ENCODE assay signal across 7 mouse cellular contexts in the genomic region with DNA sequence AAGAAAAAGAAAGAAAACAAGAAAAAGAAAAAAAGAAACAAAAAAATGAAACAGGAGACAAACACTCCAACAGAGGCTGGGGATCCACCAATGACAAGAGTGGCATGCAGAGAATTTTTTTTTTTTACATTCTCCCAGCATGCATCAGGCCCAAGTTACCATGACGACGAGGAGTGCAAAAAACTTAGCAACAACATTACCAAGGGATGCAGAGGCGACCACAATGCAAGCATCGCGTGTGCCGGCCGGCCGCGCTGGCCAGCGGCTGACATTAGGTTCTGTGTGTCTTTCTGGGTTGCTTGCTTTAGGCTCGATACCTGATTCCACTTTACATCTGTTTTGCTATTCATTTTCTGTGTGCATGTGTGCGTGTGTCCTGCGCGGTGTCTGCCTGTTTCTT. TPM values are rescaled to one million over a fixed set of nuclear protein-coding genes. Genes with fewer than 3 reads are reported as not detected.
A peak's percentile ranks its signal among the peaks of the same experiment; 100 is the strongest.
DNase-seq lines count a peak whose midpoint lies in the region; ATAC-seq and TF ChIP-seq lines count a peak whose summit lies in the region.

No protein-coding gene starts in this region.

- no peaks in the 10 kb centered on the region for H3K27me3 ChIP-seq in hindbrain, embryonic 10.5 days (ENCODE audit: insufficient read depth, poor library complexity, severe bottlenecking)
- H3K27me3 ChIP-seq in midbrain, embryonic 16.5 days (ENCODE audit: control insufficient read depth, insufficient read depth, low read depth, low read length), result no peaks in the 10 kb centered on the region
- no peaks in the 10 kb centered on the region for H3K27me3 ChIP-seq in heart, adult 2 months (ENCODE audit: control insufficient read depth, insufficient read depth, low read length)

- DNase-seq in CD4-positive helper T cell, adult 2 months (ENCODE audit: low read depth, low spot score), result peak; percentile 55
- DNase-seq in Muller cell, postnatal 12 days (ENCODE audit: inconsistent ontology term), result peak; percentile 83
- peak; percentile 60 for DNase-seq in hindbrain, embryonic 10.5 days (ENCODE audit: low spot score)
- DNase-seq in heart, adult 2 months, result no peak
- DNase-seq in gastrocnemius, adult 8-10 months (ENCODE audit: low spot score in 2 of 2), result no peak
- no peak for DNase-seq in cerebellum, postnatal 36 days

- no peak overlapping the region for H3K4me2 ChIP-seq in midbrain, embryonic 16.5 days (ENCODE audit: low read length)

- intact Hi-C loops in heart, adult 2 months (cut with DNase I), result no loop called here

- peaks cover 31% of the 10 kb centered on the region for H3K4me1 ChIP-seq in hindbrain, embryonic 10.5 days (replicated peaks)
- peaks cover 16% of the 10 kb centered on the region; the same call in 1 of the 2 replicates for H3K4me1 ChIP-seq in midbrain, embryonic 16.5 days (ENCODE audit: control insufficient read depth, insufficient read depth, low read length)
- no peaks in the 10 kb centered on the region for H3K4me1 ChIP-seq in heart, adult 2 months (ENCODE audit: control insufficient read depth, insufficient read depth, low read length)

- H3K27ac ChIP-seq in hindbrain, embryonic 10.5 days, result peak overlapping the region; percentile 40; the same call in 1 of the 2 replicates
- no peak overlapping the region for H3K27ac ChIP-seq in midbrain, embryonic 16.5 days (ENCODE audit: low read length)
- no peak overlapping the region for H3K27ac ChIP-seq in heart, adult 2 months

- no peak overlapping the region for H3K9ac ChIP-seq in midbrain, embryonic 16.5 days (ENCODE audit: low read depth, low read length)
- no peak overlapping the region for H3K9ac ChIP-seq in heart, adult 2 months (ENCODE audit: low read depth, low read length)

- peaks cover 99% of the 10 kb centered on the region for H3K36me3 ChIP-seq in hindbrain, embryonic 10.5 days
- peaks cover 41% of the 10 kb centered on the region for H3K36me3 ChIP-seq in midbrain, embryonic 16.5 days (ENCODE audit: control insufficient read depth, insufficient read depth, low read length)
- H3K36me3 ChIP-seq in heart, adult 2 months (ENCODE audit: control insufficient read depth, insufficient read depth, low read length), result no peaks in the 10 kb centered on the region

- H3K4me3 ChIP-seq in hindbrain, embryonic 10.5 days, result no peak overlapping the region
- no peak overlapping the region for H3K4me3 ChIP-seq in midbrain, embryonic 16.5 days (ENCODE audit: low read depth, low read length)
- no peak overlapping the region for H3K4me3 ChIP-seq in heart, adult 2 months

- no peak for TF ChIP-seq CTCF in heart, adult 2 months (IDR thresholded peaks at IDR 0.05)

- H3K79me2 ChIP-seq in heart, adult 2 months (replicated peaks; ENCODE audit: control insufficient read depth, insufficient read depth, low read length), result no peaks in the 10 kb centered on the region

- TF ChIP-seq POLR2A in heart, adult 2 months (IDR thresholded peaks at IDR 0.05; ENCODE audit: insufficient read depth, low read depth, low read length), result no peak

- WGBS in hindbrain, embryonic 10.5 days, result 55% methylated on average over 14 of the region's 14 CpGs
- 26% methylated on average over 14 of the region's 14 CpGs for WGBS in midbrain, embryonic 16.5 days
- WGBS in heart, adult 2 months, result 84% methylated on average over 14 of the region's 14 CpGs

- peak; percentile 30 for ATAC-seq in midbrain, embryonic 16.5 days

- TF ChIP-seq EP300 in heart, adult 2 months (IDR thresholded peaks at IDR 0.05; ENCODE audit: insufficient read depth, low read depth, low read length), result no peak

- H3K9me3 ChIP-seq in hindbrain, embryonic 10.5 days, result no peaks in the 10 kb centered on the region
- no peaks in the 10 kb centered on the region for H3K9me3 ChIP-seq in midbrain, embryonic 16.5 days (replicated peaks; ENCODE audit: control insufficient read depth, low read length, poor library complexity, severe bottlenecking)

RNA-seq across cellular contexts. Expression of a gene that starts 30.9 kb away (rescaled TPM):
- polyA plus RNA-seq in hindbrain, embryonic 10.5 days (2016; fragmentation: Nextera tagmentation; extraction: Ambion mirVana), result 109 and 172 TPM in 2 replicates
- polyA plus RNA-seq in midbrain, embryonic 16.5 days (2015; fragmentation: Nextera tagmentation; extraction: Ambion mirVana), result 293 and 299 TPM in 2 replicates
- 10 to 100 TPM; 41.7 to 47.5 TPM for total RNA-seq in heart, adult 2 months (2021)
- 86.8 and 91.1 TPM in 2 replicates for polyA plus RNA-seq in heart, adult 2 months (2012; rRNA removed)
- 10 to 100 TPM; 25.5 to 38.3 (median 30.6) TPM for total RNA-seq in gastrocnemius, adult 8-10 months (2022)

Comparison
In these comparisons a context has a peak if more than half of its experiments do, and no peak if none do; other contexts are left out.
1. DNase-seq: peak in CD4-positive helper T cell, adult 2 months (single experiment), Muller cell, postnatal 12 days (single experiment) and hindbrain, embryonic 10.5 days (single experiment); none in heart, adult 2 months (0 of 2), gastrocnemius, adult 8-10 months (0 of 2) and cerebellum, postnatal 36 days (0 of 2).